Mouse (Mus musculus): Measurements from ENCODE around the gene Lzts3. TPM values are rescaled to one million over a fixed set of nuclear protein-coding genes. Genes with fewer than 3 reads are reported as not detected.

The Lzts3 gene
- total RNA-seq (2018; cell fraction: chromatin; rRNA removed): 1 to 10 TPM; 1.0 to 2.9 (median 1.8) TPM
- total RNA-seq (2018; cell fraction: cytosol; rRNA removed): 1 to 10 TPM in 11 of 26 experiments, under 1 TPM in 15; 0.51 to 1.8 (median 0.86) TPM
- total RNA-seq (2018; cell fraction: nucleus; rRNA removed): 1 to 10 TPM in 25 of 26 experiments, under 1 TPM in 1; 0.83 to 2.9 (median 1.7) TPM
- 1.2 to 1.6 TPM (median 1.4 TPM) in 3 replicates for polyA plus RNA-seq (2018)

DNA sequence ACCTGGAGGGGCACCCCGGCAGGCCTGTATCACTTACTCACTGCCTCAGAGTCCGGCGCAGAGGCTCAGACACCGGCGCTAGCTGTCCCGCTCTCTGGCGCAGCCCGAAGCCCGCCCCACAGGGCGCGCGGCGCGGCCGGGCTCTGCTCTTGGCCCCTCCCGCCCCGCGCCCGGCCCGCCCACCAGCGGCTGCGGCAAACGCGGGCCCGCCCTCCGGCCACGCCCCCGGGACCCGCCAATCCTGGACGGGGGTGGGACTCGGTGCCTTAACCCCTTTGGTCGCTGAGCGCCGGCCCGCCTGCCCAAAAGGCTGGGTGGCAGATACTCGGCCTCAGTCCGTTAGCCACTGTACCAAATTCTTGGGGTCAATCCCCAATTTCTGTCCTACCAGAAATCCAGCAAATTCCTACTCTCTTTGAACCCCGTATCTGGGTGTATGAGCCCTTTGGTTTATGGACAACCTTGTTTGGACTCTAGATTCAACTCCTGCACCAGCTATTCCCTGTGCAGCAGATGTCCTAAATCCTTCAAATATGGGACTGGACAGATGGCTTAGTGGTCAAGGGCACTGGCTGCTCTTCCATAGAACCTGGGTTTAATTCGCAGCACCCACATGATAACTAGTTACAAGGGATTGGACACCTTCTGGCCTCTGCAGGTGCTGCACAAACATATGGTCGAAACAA is at the start of gene Lzts3:
Gene Lzts3, minus strand, starts transcription at position 120 of the 686 bp plus-strand sequence.
- H3K79me2 ChIP-seq (ENCODE audit: inconsistent target): no peaks in the 10 kb centered on the region

DNA sequence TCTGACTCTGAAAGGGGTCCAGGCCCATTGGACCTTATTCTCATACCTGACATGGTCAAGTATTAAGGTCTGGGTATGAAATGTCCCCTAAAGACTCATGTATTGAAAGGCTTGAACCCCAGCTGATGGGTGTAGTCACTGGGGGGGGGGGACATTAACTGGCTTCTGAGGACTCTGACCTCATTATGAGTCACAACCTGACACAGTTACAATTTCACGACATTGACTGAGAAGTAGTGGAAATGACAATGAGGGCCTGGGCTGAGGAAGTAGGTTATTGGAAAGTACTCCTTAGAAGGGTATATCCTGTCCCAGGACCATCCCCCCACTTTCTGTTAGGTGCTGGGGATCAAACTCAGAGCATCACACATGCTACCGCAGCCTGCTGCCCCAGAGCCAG is 46.4 kb upstream of the Lzts3 start:
- 52% methylated on average over 2 of the region's 2 CpGs for WGBS (ENCODE audit: missing documents)
- Histone ChIP-seq H3K36me3 (ENCODE audit: inconsistent target) (peaks cover under 1% of the 10 kb centered on the region; the same call in 1 of the 2 replicates), H3K27ac (no peak overlapping the region), H3K4me3 (ENCODE audit: inconsistent target) (no peak overlapping the region), H3K79me2 (ENCODE audit: inconsistent target) (no peaks in the 10 kb centered on the region)

More for the DNA sequence above, at the start of gene Lzts3:
- peak within 1 kb of the TSS; percentile 13; the same call in 1 of the 2 replicates for H3K4me3 ChIP-seq (ENCODE audit: inconsistent target)
- no peak within 1 kb of the TSS for H3K27ac ChIP-seq
- no peaks in the 10 kb centered on the region for H3K36me3 ChIP-seq (ENCODE audit: inconsistent target)
- WGBS (ENCODE audit: missing documents): 9% methylated on average over 20 of the region's 40 CpGs

DNA sequence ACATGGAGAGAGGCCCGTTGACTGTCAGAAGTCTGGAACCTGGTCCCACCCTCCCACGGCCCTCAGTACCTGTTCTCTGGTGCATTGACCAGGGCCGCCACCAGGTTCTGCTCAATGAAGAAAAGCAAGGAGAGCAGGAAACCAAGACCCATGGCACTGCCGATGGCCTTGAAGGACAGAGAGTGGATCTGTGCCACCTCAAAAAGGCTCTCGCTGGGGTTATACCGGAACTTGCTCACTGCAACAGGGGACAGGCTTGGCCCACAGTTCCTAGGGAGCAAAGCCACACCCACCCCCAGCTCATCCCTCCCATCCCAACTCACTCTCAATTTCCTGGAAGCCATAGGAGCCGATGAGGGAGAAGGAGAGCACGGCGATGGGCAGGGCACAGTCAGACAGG is 42.8 kb upstream of the Lzts3 start:
- Histone ChIP-seq H3K4me3 (ENCODE audit: inconsistent target) (no peak overlapping the region), H3K79me2 (ENCODE audit: inconsistent target) (no peaks in the 10 kb centered on the region), H3K27ac (no peak overlapping the region), H3K36me3 (ENCODE audit: inconsistent target) (peaks cover 31% of the 10 kb centered on the region; the same call in 1 of the 2 replicates)
- WGBS (ENCODE audit: missing documents): 95% methylated on average over 9 of the region's 9 CpGs

DNA sequence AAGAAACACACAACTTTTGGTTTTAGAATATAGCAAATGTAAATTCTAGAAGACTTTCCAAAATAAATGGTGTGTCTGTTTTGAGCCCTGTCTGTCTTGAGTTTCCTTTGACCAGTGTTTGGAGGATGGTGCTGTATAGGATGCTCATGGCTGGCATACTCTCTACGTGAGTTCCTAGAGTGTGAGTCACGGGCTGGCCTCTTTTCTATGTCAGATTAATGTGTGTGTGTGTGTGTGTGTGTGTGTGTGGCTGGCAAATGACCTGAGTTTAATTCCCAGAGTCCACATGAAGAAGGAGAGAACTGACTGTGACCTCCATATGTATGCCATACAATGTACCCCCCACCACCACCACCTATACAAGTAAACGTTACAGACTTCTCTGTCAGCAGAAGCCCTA is 38.9 kb upstream of the Lzts3 start:
- H3K27ac ChIP-seq: no peak overlapping the region
- H3K79me2 ChIP-seq (ENCODE audit: inconsistent target): no peaks in the 10 kb centered on the region
- WGBS (ENCODE audit: missing documents): 88% methylated on average over 3 of the region's 3 CpGs
- H3K4me3 ChIP-seq (ENCODE audit: inconsistent target): no peak overlapping the region
- H3K36me3 ChIP-seq (ENCODE audit: inconsistent target): peaks cover 70% of the 10 kb centered on the region

DNA sequence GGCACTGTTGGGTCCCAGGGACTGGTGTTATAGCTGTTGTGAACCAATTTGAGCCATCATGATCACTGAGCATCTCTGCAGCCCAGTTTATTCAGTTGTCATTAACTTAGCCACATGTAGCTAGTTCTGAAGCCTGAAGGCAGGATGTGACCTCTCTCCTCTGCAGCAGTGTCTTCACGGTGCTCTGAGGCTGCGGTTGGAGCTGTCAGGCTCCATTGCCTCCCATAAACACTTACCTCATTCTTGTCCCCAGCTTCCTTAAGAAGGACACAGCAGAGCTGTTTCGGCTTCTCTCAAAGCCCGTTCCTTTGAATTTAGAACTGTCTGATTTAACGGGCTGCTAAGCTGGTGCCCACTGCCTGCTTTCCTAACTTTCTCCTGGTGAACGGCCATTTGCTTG is 37.3 kb upstream of the Lzts3 start:
- Histone ChIP-seq H3K36me3 (ENCODE audit: inconsistent target) (peaks cover 85% of the 10 kb centered on the region), H3K27ac (no peak overlapping the region), H3K4me3 (ENCODE audit: inconsistent target) (no peak overlapping the region), H3K79me2 (ENCODE audit: inconsistent target) (no peaks in the 10 kb centered on the region)
- 95% methylated on average over 6 of the region's 6 CpGs for WGBS (ENCODE audit: missing documents)

DNA sequence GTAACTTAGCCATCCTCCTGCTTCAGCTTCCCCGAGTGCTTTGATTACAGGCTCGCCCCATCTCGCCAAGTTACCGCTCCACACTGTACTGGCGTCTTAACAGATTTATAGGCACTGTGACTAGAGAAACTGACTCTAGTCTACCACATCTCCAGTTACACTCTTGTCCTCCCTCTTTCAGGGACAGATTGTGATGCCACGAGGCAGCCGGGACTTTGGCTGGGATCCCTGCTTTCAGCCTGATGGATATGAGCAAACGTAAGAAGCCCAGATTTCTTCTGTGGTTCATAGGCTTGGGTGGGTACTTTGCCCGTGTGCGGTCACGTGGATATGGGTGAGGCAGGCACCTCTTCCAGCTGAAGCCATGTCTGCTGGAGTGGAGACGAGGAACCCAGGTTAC is 36.6 kb upstream of the Lzts3 start:
- H3K4me3 ChIP-seq (ENCODE audit: inconsistent target): no peak overlapping the region
- H3K79me2 ChIP-seq (ENCODE audit: inconsistent target): no peaks in the 10 kb centered on the region
- no peak overlapping the region for H3K27ac ChIP-seq
- WGBS (ENCODE audit: missing documents): 96% methylated on average over 12 of the region's 12 CpGs
- peaks cover 90% of the 10 kb centered on the region for H3K36me3 ChIP-seq (ENCODE audit: inconsistent target)

GRCm38 (mm10) chr2:130677211-130677610 is 34.6 kb upstream of the Lzts3 start:
- no peak overlapping the region for H3K27ac ChIP-seq
- H3K79me2 ChIP-seq (ENCODE audit: inconsistent target): no peaks in the 10 kb centered on the region
- 95% methylated on average over 10 of the region's 10 CpGs for WGBS (ENCODE audit: missing documents)
- peaks cover 88% of the 10 kb centered on the region for H3K36me3 ChIP-seq (ENCODE audit: inconsistent target)
- H3K4me3 ChIP-seq (ENCODE audit: inconsistent target): no peak overlapping the region

DNA sequence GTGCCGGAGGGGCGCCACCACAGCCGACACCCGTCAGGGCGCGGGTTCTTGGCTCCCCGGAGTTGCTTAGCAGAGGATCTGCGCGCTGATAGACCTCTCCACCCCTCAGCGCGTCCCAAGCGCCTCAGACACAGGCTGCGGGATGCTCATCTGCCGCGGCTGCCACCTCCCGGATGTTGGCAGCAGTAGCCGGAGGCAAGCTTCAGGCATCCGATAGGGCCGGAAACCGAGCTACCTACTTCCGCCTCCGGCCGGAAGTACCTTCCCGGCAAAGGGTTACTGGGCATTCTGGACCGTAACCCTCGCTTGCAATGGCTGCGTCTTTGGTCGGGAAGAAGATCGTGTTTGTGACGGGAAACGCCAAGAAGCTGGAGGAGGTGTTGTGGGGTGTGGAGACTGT is 25.0 kb upstream of the Lzts3 start, which contains the start of gene Itpa:
Gene Itpa, plus strand, starts transcription at position 52 of the 400 bp plus-strand sequence.
- Histone ChIP-seq H3K79me2 (ENCODE audit: inconsistent target) (peaks cover 35% of the 10 kb centered on the region), H3K36me3 (ENCODE audit: inconsistent target) (peaks cover 18% of the 10 kb centered on the region), H3K27ac (peak within 1 kb of the TSS; percentile 58), H3K4me3 (ENCODE audit: inconsistent target) (peak within 1 kb of the TSS; percentile 95)
- under 1% methylated on average over 31 of the region's 31 CpGs for WGBS (ENCODE audit: missing documents)

- 0% methylated on average over 40 of the region's 40 CpGs for WGBS (ENCODE audit: missing documents)
- H3K27ac ChIP-seq: peak within 1 kb of the TSS; percentile 77
- peak within 1 kb of the TSS; percentile 36 for H3K4me3 ChIP-seq (ENCODE audit: inconsistent target)
- peaks cover 16% of the 10 kb centered on the region for H3K79me2 ChIP-seq (ENCODE audit: inconsistent target)
- H3K36me3 ChIP-seq (ENCODE audit: inconsistent target): peaks cover 28% of the 10 kb centered on the region
Measured at GRCm38 (mm10) chr2:130664102-130664701, 21.6 kb upstream of the Lzts3 start, which contains the start of gene Ddrgk1. Gene Ddrgk1, minus strand, starts transcription at chr2:130664659.

DNA sequence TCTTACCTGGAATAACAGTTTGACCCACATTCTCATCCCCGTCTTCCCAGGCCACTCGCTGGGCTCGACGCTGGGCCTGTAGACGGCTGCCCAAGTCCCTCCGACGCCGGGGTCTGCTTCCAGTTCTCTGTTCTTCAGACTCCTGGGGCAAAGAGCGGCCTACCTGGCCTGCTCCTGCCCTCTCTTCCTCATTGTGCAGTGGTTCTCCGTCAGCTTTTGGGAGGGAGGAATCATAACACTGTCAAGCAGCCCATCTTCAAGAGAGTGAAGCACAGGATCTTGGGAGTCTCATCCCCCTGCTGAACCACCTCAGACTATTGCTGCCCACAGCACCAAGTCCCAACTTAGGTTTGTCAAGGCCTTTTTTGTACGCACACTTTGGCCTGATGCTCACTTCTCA is 20.7 kb upstream of the Lzts3 start:
- H3K79me2 ChIP-seq (ENCODE audit: inconsistent target): peaks cover 7% of the 10 kb centered on the region
- H3K36me3 ChIP-seq (ENCODE audit: inconsistent target): peaks cover 37% of the 10 kb centered on the region
- WGBS (ENCODE audit: missing documents): 89% methylated on average over 11 of the region's 11 CpGs
- peak overlapping the region; percentile 77; the same call in 1 of the 2 replicates for H3K27ac ChIP-seq
- peak overlapping the region; percentile 36; the same call in 1 of the 2 replicates for H3K4me3 ChIP-seq (ENCODE audit: inconsistent target)

GRCm38 (mm10) chr2:130658530-130658929 is 15.9 kb upstream of the Lzts3 start:
- Histone ChIP-seq H3K79me2 (ENCODE audit: inconsistent target) (no peaks in the 10 kb centered on the region), H3K27ac (no peak overlapping the region), H3K4me3 (ENCODE audit: inconsistent target) (no peak overlapping the region), H3K36me3 (ENCODE audit: inconsistent target) (peaks cover 82% of the 10 kb centered on the region)
- 96% methylated on average over 10 of the region's 10 CpGs for WGBS (ENCODE audit: missing documents)

DNA sequence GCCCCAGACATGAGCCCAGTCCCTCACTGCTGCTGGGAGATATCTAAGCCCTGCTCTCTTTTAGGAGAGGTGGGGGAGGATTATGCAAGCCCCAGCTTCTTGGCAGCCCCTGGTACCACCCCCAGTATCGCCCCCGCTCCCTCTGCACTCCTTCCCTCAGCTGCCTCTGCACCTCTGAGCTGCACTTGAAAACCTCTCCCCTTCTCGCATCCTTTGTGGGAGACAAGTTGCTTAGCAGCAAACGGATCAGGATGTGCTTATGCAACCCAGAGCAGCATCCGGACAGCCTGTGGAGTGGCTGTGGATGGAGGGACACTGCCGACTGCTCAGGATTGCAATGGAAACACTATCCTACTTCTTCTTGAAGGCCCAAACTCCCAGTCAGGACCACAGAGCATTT is 14.9 kb upstream of the Lzts3 start:
- H3K36me3 ChIP-seq (ENCODE audit: inconsistent target): peaks cover 87% of the 10 kb centered on the region
- no peak overlapping the region for H3K27ac ChIP-seq
- 83% methylated on average over 6 of the region's 6 CpGs for WGBS (ENCODE audit: missing documents)
- H3K79me2 ChIP-seq (ENCODE audit: inconsistent target): no peaks in the 10 kb centered on the region
- H3K4me3 ChIP-seq (ENCODE audit: inconsistent target): no peak overlapping the region

DNA sequence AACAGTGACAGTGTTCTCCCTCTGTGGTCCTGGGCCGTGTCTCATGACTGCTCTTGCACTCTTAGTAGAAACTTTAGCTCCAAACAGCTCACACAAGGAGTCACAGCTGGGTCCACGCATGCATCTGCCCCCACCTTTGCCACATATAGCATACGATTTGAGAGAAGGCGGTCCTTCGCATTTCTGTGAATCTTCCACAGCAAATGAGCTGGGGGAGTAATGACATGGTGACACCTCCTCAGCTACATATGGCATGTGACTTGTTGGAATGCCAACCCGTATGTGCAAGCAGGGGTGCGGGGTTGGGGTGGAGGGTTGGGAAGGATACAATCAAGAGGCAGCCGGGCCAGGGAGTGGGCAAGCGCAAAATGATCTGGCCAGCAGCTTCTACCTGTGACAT is 13.9 kb upstream of the Lzts3 start:
- WGBS (ENCODE audit: missing documents): 99% methylated on average over 9 of the region's 9 CpGs
- H3K79me2 ChIP-seq (ENCODE audit: inconsistent target): no peaks in the 10 kb centered on the region
- H3K36me3 ChIP-seq (ENCODE audit: inconsistent target): peaks cover 82% of the 10 kb centered on the region
- H3K27ac ChIP-seq: no peak overlapping the region
- H3K4me3 ChIP-seq (ENCODE audit: inconsistent target): no peak overlapping the region

DNA sequence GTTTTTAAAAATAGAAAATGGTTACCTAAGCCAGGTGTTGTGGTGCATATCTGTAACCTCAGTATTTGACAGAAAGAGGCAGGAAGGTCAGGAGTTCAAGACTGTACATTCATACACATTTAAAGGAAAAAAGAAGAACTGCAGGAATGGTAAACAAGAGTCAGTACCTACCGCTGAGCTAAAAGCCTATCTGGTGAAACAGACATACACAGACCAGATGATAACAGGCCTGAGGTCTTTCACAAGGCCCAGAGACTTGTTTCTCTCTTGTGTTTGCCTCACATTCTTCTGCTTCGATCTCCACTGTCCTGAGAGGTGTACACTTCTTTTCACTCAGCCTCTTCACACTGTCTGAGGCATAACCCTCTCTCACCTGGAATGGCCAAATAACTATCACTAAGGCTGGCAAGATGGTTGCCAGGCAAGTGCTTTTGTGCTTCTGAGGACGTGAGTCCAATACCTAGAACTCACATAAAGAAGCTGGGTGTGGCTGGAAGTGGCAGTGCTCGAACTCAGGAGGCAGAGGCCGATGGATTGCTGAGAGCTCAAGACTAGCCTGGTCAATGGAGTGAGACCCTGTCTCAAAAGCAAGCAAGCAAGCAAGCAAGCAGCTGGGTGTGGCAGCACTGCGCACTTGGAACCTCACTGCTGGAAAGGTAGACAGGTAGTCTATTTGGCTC is 13.2 kb upstream of the Lzts3 start:
- Histone ChIP-seq H3K4me3 (ENCODE audit: inconsistent target) (no peak overlapping the region), H3K79me2 (ENCODE audit: inconsistent target) (no peaks in the 10 kb centered on the region), H3K36me3 (ENCODE audit: inconsistent target) (peaks cover 78% of the 10 kb centered on the region), H3K27ac (no peak overlapping the region)
- WGBS (ENCODE audit: missing documents): 93% methylated on average over 6 of the region's 6 CpGs

Measured in macrophage (primary cell).